Mouse (Mus musculus) MEL (cell line): ENCODE data around the gene Ugt1a10.
"Not testable (repeated sequence)": the region's sequence is repeated elsewhere in the genome, so short reads cannot be mapped to it uniquely, and the experiment has no call there.

Experiments
- EP300 ChIP-seq, 2 experiments: IDR thresholded peaks; 2 replicates each; pipeline ENCODE4 v1.6.1; 2011; ENCODE audit warnings: improper control_type of control experiment in 2 of 2, low read length in 2 of 2, low read depth in 1 of 2, mild to moderate bottlenecking in 1 of 2
- HCFC1 ChIP-seq: IDR thresholded peaks from 2 replicates; pipeline ENCODE4 v1.6.1; 2012; ENCODE audit warnings: low read depth, mild to moderate bottlenecking, inconsistent platforms, low read length, improper control_type of control experiment, moderate library complexity
- MAFK ChIP-seq: IDR thresholded peaks from 2 replicates; pipeline ENCODE4 v1.6.1; 2011; ENCODE audit warnings: low read depth, mild to moderate bottlenecking, low read length, improper control_type of control experiment, borderline replicate concordance
- MAX ChIP-seq: IDR thresholded peaks from 2 replicates; pipeline ENCODE4 v1.6.1; 2011; ENCODE audit warnings: low read length, improper control_type of control experiment
- MAZ ChIP-seq: IDR thresholded peaks from 2 replicates; pipeline ENCODE4 v1.6.1; 2012; ENCODE audit warnings: low read depth, mild to moderate bottlenecking, inconsistent platforms, low read length, improper control_type of control experiment
- MEF2A ChIP-seq: IDR thresholded peaks from 2 replicates; pipeline ENCODE4 v1.6.1; 2014; ENCODE audit warnings: low read depth, mild to moderate bottlenecking, inconsistent platforms, low read length, improper control_type of control experiment; ENCODE audit not compliant: poor library complexity, insufficient replicate concordance, severe bottlenecking; ENCODE audit errors: extremely low read depth
- POLR2A ChIP-seq, 2 experiments: IDR thresholded peaks; 2 replicates each; pipeline ENCODE4 v1.6.1; 2011 to 2012; ENCODE audit warnings: low read length in 2 of 2, mild to moderate bottlenecking in 2 of 2, control low read depth in 1 of 2, improper control_type of control experiment in 1 of 2, low read depth in 1 of 2, moderate library complexity in 1 of 2; ENCODE audit not compliant: control insufficient read depth in 1 of 2, insufficient read depth in 1 of 2, poor library complexity in 1 of 2
- POLR2AphosphoS2 ChIP-seq: IDR thresholded peaks from 2 replicates; pipeline ENCODE4 v1.6.1; 2011; ENCODE audit warnings: low read length, improper control_type of control experiment
- SMC3 ChIP-seq: IDR thresholded peaks from 2 replicates; pipeline ENCODE4 v1.6.1; 2011; ENCODE audit warnings: low read depth, low read length, improper control_type of control experiment
- TAL1 ChIP-seq: IDR thresholded peaks from 2 replicates; pipeline ENCODE4 v1.6.1; 2012; ENCODE audit warnings: mild to moderate bottlenecking, inconsistent platforms, low read length, moderate library complexity, mixed read lengths
- TCF12 ChIP-seq: IDR thresholded peaks from 2 replicates; pipeline ENCODE4 v1.6.1; 2014; ENCODE audit warnings: low read depth, mild to moderate bottlenecking, inconsistent platforms, low read length, improper control_type of control experiment, moderate library complexity
- UBTF ChIP-seq: IDR thresholded peaks from 2 replicates; pipeline ENCODE4 v1.6.1; 2012; ENCODE audit warnings: low read depth, mild to moderate bottlenecking, inconsistent platforms, low read length, improper control_type of control experiment, moderate library complexity, borderline replicate concordance; ENCODE audit not compliant: insufficient read depth
- ZKSCAN1 ChIP-seq: IDR thresholded peaks from 2 replicates; pipeline ENCODE4 v1.6.1; 2012; ENCODE audit warnings: low read depth, mild to moderate bottlenecking, inconsistent platforms, low read length, improper control_type of control experiment, moderate library complexity

DNA sequence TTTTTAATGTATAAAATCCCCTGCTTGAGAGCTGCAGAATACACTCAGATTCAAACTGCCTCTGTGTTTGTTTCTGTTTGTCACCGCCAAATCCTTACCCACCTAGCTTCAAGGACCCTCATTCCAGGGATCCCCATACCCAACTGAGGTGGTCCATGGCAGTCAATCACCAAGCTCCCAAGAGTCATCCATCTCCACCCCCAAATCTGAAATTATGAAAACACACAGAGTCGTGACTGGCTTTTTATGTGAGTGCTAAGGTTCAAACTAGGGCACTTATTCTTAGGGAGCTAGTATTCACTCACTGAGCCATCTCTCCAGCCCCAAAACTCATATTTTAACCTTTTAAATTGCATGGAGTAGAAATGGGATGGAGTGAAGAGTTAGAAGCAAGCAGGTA is 170.1 kb downstream of the Ugt1a10 start:
- not testable (repeated sequence) for TF ChIP-seq POLR2A (IDR thresholded peaks at IDR 0.05; ENCODE audit: control insufficient read depth in 1 of 2, insufficient read depth in 1 of 2, low read depth in 1 of 2, low read length in 2 of 2, poor library complexity in 1 of 2); TCF12; EP300 (IDR thresholded peaks at IDR 0.05; ENCODE audit: low read depth in 1 of 2, low read length in 2 of 2); ZKSCAN1; MEF2A; MAX; UBTF; POLR2AphosphoS2; MAZ; MAFK; SMC3; TAL1; HCFC1
